Comparison of ENCODE assay signal across 9 mouse cellular contexts in genomic region chr6:134916641-134917040, GRCm38 (mm10). TPM values are rescaled to one million over a fixed set of nuclear protein-coding genes. Genes with fewer than 3 reads are reported as not detected.
DNase-seq lines count a peak whose midpoint lies in the region; ATAC-seq and TF ChIP-seq lines count a peak whose summit lies in the region.
"Had no signal": no experiment of that assay in that cellular context is flagged by ENCODE, and none has a peak within 500 bp of the region (broad histone marks: within the 10 kb centered on the region; RNA-seq: fewer than 3 reads in every experiment).

No protein-coding gene starts in this region.

- H3K36me3 ChIP-seq in limb, embryonic 13.5 days = no peaks in the 10 kb centered on the region

- H3K27ac ChIP-seq in bone marrow, adult 2 months (ENCODE audit: control insufficient read depth, insufficient read depth, low read depth, low read length, poor library complexity) = peak overlapping the region; percentile 8; the same call in 1 of the 2 replicates
- peak overlapping the region; percentile 48; the same call in 1 of the 2 replicates for H3K27ac ChIP-seq in limb, embryonic 13.5 days

- H3K9me3 ChIP-seq in limb, embryonic 13.5 days = no peaks in the 10 kb centered on the region

- peak overlapping the region; percentile 67 for H3K9ac ChIP-seq in limb, embryonic 13.5 days

- peaks cover 1% of the 10 kb centered on the region for H3K4me1 ChIP-seq in bone marrow, adult 2 months (ENCODE audit: control insufficient read depth, insufficient read depth, low read length)
- peaks cover 17% of the 10 kb centered on the region for H3K4me1 ChIP-seq in limb, embryonic 13.5 days

- H3K4me2 ChIP-seq in limb, embryonic 13.5 days (replicated peaks) = peak overlapping the region; percentile 87

- H3K4me3 ChIP-seq in bone marrow, adult 2 months (replicated peaks; ENCODE audit: control insufficient read depth, low read depth, low read length) = peak overlapping the region; percentile 69
- peak overlapping the region; percentile 49 for H3K4me3 ChIP-seq in limb, embryonic 13.5 days

- no peak for TF ChIP-seq CTCF in bone marrow, adult 2 months (IDR thresholded peaks at IDR 0.05; ENCODE audit: control insufficient read depth, insufficient read depth, low read length)

- no peak for ATAC-seq in limb, embryonic 13.5 days (ENCODE audit: low FRiP score, low read depth)

- H3K27me3 ChIP-seq in limb, embryonic 13.5 days = no peaks in the 10 kb centered on the region
- H3K27me3 ChIP-seq: CH12.LX had no signal

- peak; percentile 35 for DNase-seq in cerebellum, adult 9-10 months
- no peak for DNase-seq in cerebellum, postnatal 36 days
- peak; percentile 18 for DNase-seq in heart, postnatal 4 days
- DNase-seq in naive thymus-derived CD4-positive, alpha-beta T cell, adult 2 months (ENCODE audit: low read depth) = peak; percentile 69
- DNase-seq in natural killer cell, adult 2 months (ENCODE audit: low spot score in 2 of 2) = no peak
- DNase-seq in left cerebral cortex, postnatal 10 days (ENCODE audit: extremely low spot score in 1 of 2, low spot score in 2 of 2) = no peak

- WGBS in bone marrow, adult 2 months = 0% methylated on average over 11 of the region's 11 CpGs
- under 1% methylated on average over 11 of the region's 11 CpGs for WGBS in limb, embryonic 13.5 days

- no peak for TF ChIP-seq POLR2A in bone marrow, adult 2 months (IDR thresholded peaks at IDR 0.05; ENCODE audit: borderline replicate concordance, control insufficient read depth, low read depth, low read length)

- intact Hi-C loops in left cerebral cortex, postnatal 10 days (cut with DNase I) = no loop called here

RNA-seq across cellular contexts. Expression of gene Cdkn1b, which starts 3.6 kb away (rescaled TPM):
- polyA plus RNA-seq in bone marrow, adult 2 months (2011; ENCODE audit: insufficient read depth, insufficient read length, low replicate concordance, missing spikeins) = 40.0 and 47.4 TPM in 2 replicates
- total RNA-seq in heart, postnatal 4 days (2021) = 10 to 100 TPM; 46.1 to 47.7 TPM
- polyA plus RNA-seq in limb, embryonic 13.5 days (2015; fragmentation: Nextera tagmentation; extraction: Ambion mirVana) = 20.4 and 22.3 TPM in 2 replicates
- total RNA-seq in left cerebral cortex, postnatal 10 days (2021) = 10 to 100 TPM; 45.0 to 46.9 TPM

RNA-seq across cellular contexts. Expression of gene Gpr19, which starts 18.3 kb away (rescaled TPM):
- 6.9 and 16.6 TPM in 2 replicates for polyA plus RNA-seq in bone marrow, adult 2 months (2011; ENCODE audit: insufficient read depth, insufficient read length, low replicate concordance, missing spikeins)
- total RNA-seq in heart, postnatal 4 days (2021) = 1 to 10 TPM; 6.3 to 6.6 TPM
- 7.3 and 8.2 TPM in 2 replicates for polyA plus RNA-seq in limb, embryonic 13.5 days (2015; fragmentation: Nextera tagmentation; extraction: Ambion mirVana)
- total RNA-seq in left cerebral cortex, postnatal 10 days (2021) = 10 to 100 TPM; 23.4 to 26.0 TPM

Comparison
In these comparisons a context has a peak if more than half of its experiments do, and no peak if none do; other contexts are left out.
1. DNase-seq: peak in cerebellum, adult 9-10 months (single experiment), heart, postnatal 4 days (single experiment) and naive thymus-derived CD4-positive, alpha-beta T cell, adult 2 months (single experiment); none in cerebellum, postnatal 36 days (0 of 2), natural killer cell, adult 2 months (0 of 2) and left cerebral cortex, postnatal 10 days (0 of 2).